Mouse (Mus musculus) embryonic fibroblast, embryonic 13.5 days (primary cell): ENCODE measurements around the gene Wdr82. TPM values are rescaled to one million over a fixed set of nuclear protein-coding genes. Genes with fewer than 3 reads are reported as not detected.

Experiments
- H3K27ac ChIP-seq: 2 replicates; pipeline ENCODE4 v1.5.1; 2012; ENCODE audit warnings: low read length, control low read depth, inconsistent platforms; ENCODE audit not compliant: insufficient read depth
- H3K4me1 ChIP-seq: 2 replicates; pipeline ENCODE4 v1.6.1; 2011; ENCODE audit warnings: low read length; ENCODE audit not compliant: control insufficient read depth, insufficient read depth
- H3K4me3 ChIP-seq: 2 replicates; pipeline ENCODE4 v1.5.1; 2011; ENCODE audit warnings: mild to moderate bottlenecking, control low read depth, low read length; ENCODE audit not compliant: insufficient read depth
- CTCF ChIP-seq: IDR thresholded peaks from 2 replicates; pipeline ENCODE4 v1.5.1; 2011; ENCODE audit warnings: mild to moderate bottlenecking, control low read depth, low read length, moderate library complexity, borderline replicate concordance; ENCODE audit not compliant: insufficient read depth
- POLR2A ChIP-seq: IDR thresholded peaks from 2 replicates; pipeline ENCODE4 v1.6.1; 2011; ENCODE audit warnings: low read depth, mild to moderate bottlenecking, control low read depth, low read length, moderate library complexity
- polyA plus RNA-seq: library from polyadenylated mRNA; stranded (reverse); fragments of >200 nt; gene quantifications from 2 replicates; pipeline ENCODE4 v1.2.4, GENCODE M21; 2011; ENCODE audit warnings: low read depth; ENCODE audit not compliant: missing spikeins, insufficient read length

The Wdr82 gene
- polyA plus RNA-seq: 94.0 and 120 TPM in 2 replicates

GRCm38 (mm10) chr9:106170556-106171345 is at the start of gene Wdr82:
Gene Wdr82 (plus strand): TSS chr9:106170928.
- H3K4me3 ChIP-seq: peak within 1 kb of the TSS; percentile 87
- peak within 1 kb of the TSS; percentile 76 for H3K27ac ChIP-seq
- H3K4me1 ChIP-seq: peaks cover 7% of the 10 kb centered on the region
- TF ChIP-seq CTCF: no peak
- TF ChIP-seq POLR2A: peak; percentile 93

GRCm38 (mm10) chr9:106123599-106123998 is 47.1 kb upstream of the Wdr82 start:
- no peak overlapping the region for H3K27ac ChIP-seq
- H3K4me1 ChIP-seq: no peaks in the 10 kb centered on the region
- TF ChIP-seq CTCF: no peak; the same call in 1 of the 2 replicates
- TF ChIP-seq POLR2A: no peak
- H3K4me3 ChIP-seq: no peak overlapping the region

- no peak overlapping the region for H3K27ac ChIP-seq
- no peaks in the 10 kb centered on the region for H3K4me1 ChIP-seq
- H3K4me3 ChIP-seq: no peak overlapping the region
- no peak for TF ChIP-seq POLR2A
- no peak for TF ChIP-seq CTCF
Measured at GRCm38 (mm10) chr9:106126786-106127251, 43.9 kb upstream of the Wdr82 start.

GRCm38 (mm10) chr9:106129072-106129471 is 41.7 kb upstream of the Wdr82 start:
- Histone ChIP-seq H3K4me3 (no peak overlapping the region), H3K27ac (no peak overlapping the region), H3K4me1 (no peaks in the 10 kb centered on the region)
- TF ChIP-seq POLR2A: no peak
- TF ChIP-seq CTCF: no peak

- TF ChIP-seq CTCF (no peak), POLR2A (no peak)
Measured at GRCm38 (mm10) chr9:106130250-106130649, 40.5 kb upstream of the Wdr82 start.

GRCm38 (mm10) chr9:106137671-106138216 is 33.0 kb upstream of the Wdr82 start:
- Histone ChIP-seq H3K4me3 (no peak overlapping the region), H3K27ac (no peak overlapping the region), H3K4me1 (no peaks in the 10 kb centered on the region; the same call in 1 of the 2 replicates)
- TF ChIP-seq CTCF (no peak), POLR2A (no peak)

More at GRCm38 (mm10) chr9:106130250-106130649, 40.5 kb upstream of the Wdr82 start:
- H3K27ac ChIP-seq: no peak overlapping the region
- no peaks in the 10 kb centered on the region for H3K4me1 ChIP-seq
- no peak overlapping the region for H3K4me3 ChIP-seq

GRCm38 (mm10) chr9:106139763-106140162 is 31.0 kb upstream of the Wdr82 start:
- Histone ChIP-seq H3K4me1 (no peaks in the 10 kb centered on the region; the same call in 1 of the 2 replicates), H3K4me3 (no peak overlapping the region), H3K27ac (no peak overlapping the region)
- TF ChIP-seq CTCF (no peak), POLR2A (no peak)

- Histone ChIP-seq H3K4me3 (no peak overlapping the region), H3K27ac (no peak overlapping the region), H3K4me1 (no peaks in the 10 kb centered on the region; the same call in 1 of the 2 replicates)
- no peak for TF ChIP-seq POLR2A
- TF ChIP-seq CTCF: no peak
Measured at GRCm38 (mm10) chr9:106141955-106142354, 28.8 kb upstream of the Wdr82 start.

GRCm38 (mm10) chr9:106144176-106144575 is 26.6 kb upstream of the Wdr82 start:
- Histone ChIP-seq H3K4me1 (no peaks in the 10 kb centered on the region), H3K4me3 (no peak overlapping the region), H3K27ac (no peak overlapping the region)
- TF ChIP-seq CTCF (no peak), POLR2A (no peak)

GRCm38 (mm10) chr9:106145582-106145981 is 25.1 kb upstream of the Wdr82 start:
- no peak for TF ChIP-seq POLR2A
- TF ChIP-seq CTCF: no peak
- H3K27ac ChIP-seq: no peak overlapping the region
- no peaks in the 10 kb centered on the region for H3K4me1 ChIP-seq
- no peak overlapping the region for H3K4me3 ChIP-seq
